Mouse (Mus musculus): ENCODE results near the gene Cul9.
"Not testable (repeated sequence)": the region's sequence is repeated elsewhere in the genome, so short reads cannot be mapped to it uniquely, and the experiment has no call there.

Gene Cul9

GRCm38 (mm10) chr17:46503847-46504638 is 42.1 kb downstream of the Cul9 start:
- no peak for DNase-seq (ENCODE audit: low spot score in 2 of 2)

GRCm38 (mm10) chr17:46502775-46503174 is 43.4 kb downstream of the Cul9 start:
- DNase-seq (ENCODE audit: low spot score in 2 of 2): no peak

GRCm38 (mm10) chr17:46497956-46498355 is 48.2 kb downstream of the Cul9 start:
- DNase-seq (ENCODE audit: low spot score in 2 of 2): no peak

GRCm38 (mm10) chr17:46496623-46497434 is 49.4 kb downstream of the Cul9 start, which contains the start of gene Dnph1:
Dnph1 (plus strand) TSS chr17:46496711.
- DNase-seq (ENCODE audit: low spot score in 2 of 2): peak; percentile 79 to 81

- not testable (repeated sequence) for DNase-seq (ENCODE audit: low spot score in 2 of 2)
Measured at GRCm38 (mm10) chr17:46496081-46496480, 50.1 kb downstream of the Cul9 start.

GRCm38 (mm10) chr17:46495486-46495885 is 50.7 kb downstream of the Cul9 start:
- DNase-seq (ENCODE audit: low spot score in 2 of 2): no peak

GRCm38 (mm10) chr17:46487431-46487830 is 58.8 kb downstream of the Cul9 start, which contains the start of gene Ttbk1:
Ttbk1 (minus strand) TSS chr17:46487675.
- DNase-seq (ENCODE audit: low spot score in 2 of 2): peak; percentile 65 to 66

- DNase-seq (ENCODE audit: low spot score in 2 of 2): no peak
Measured at GRCm38 (mm10) chr17:46486995-46487394, 59.2 kb downstream of the Cul9 start.

GRCm38 (mm10) chr17:46484461-46484875 is 61.7 kb downstream of the Cul9 start:
- peak in 1 of 2 experiments; percentile 25 for DNase-seq (ENCODE audit: low spot score in 2 of 2)

GRCm38 (mm10) chr17:46484021-46484431 is 62.2 kb downstream of the Cul9 start:
- DNase-seq (ENCODE audit: low spot score in 2 of 2): peak in 1 of 2 experiments; percentile 39

GRCm38 (mm10) chr17:46483561-46484001 is 62.6 kb downstream of the Cul9 start:
- peak; percentile 65 to 71 for DNase-seq (ENCODE audit: low spot score in 2 of 2)

GRCm38 (mm10) chr17:46477286-46477685 is 68.9 kb downstream of the Cul9 start:
- DNase-seq (ENCODE audit: low spot score in 2 of 2): no peak

- DNase-seq (ENCODE audit: low spot score in 2 of 2): no peak
Measured at GRCm38 (mm10) chr17:46476601-46477000, 69.6 kb downstream of the Cul9 start.

GRCm38 (mm10) chr17:46467830-46468229 is 78.4 kb downstream of the Cul9 start:
- DNase-seq (ENCODE audit: low spot score in 2 of 2): no peak

- DNase-seq (ENCODE audit: low spot score in 2 of 2): no peak
Measured at GRCm38 (mm10) chr17:46462226-46462625, 84.0 kb downstream of the Cul9 start.

- DNase-seq (ENCODE audit: low spot score in 2 of 2): no peak
Measured at GRCm38 (mm10) chr17:46461347-46461746, 84.8 kb downstream of the Cul9 start.

GRCm38 (mm10) chr17:46460673-46461072 is 85.5 kb downstream of the Cul9 start:
- DNase-seq (ENCODE audit: low spot score in 2 of 2): no peak

- DNase-seq (ENCODE audit: low spot score in 2 of 2): no peak
Measured at GRCm38 (mm10) chr17:46458439-46458838, 87.7 kb downstream of the Cul9 start.

- peak in 1 of 2 experiments; percentile 41 for DNase-seq (ENCODE audit: low spot score in 2 of 2)
Measured at GRCm38 (mm10) chr17:46457791-46458190, 88.4 kb downstream of the Cul9 start.

GRCm38 (mm10) chr17:46455110-46455691 is 91.0 kb downstream of the Cul9 start:
- no peak for DNase-seq (ENCODE audit: low spot score in 2 of 2)

GRCm38 (mm10) chr17:46454539-46454938 is 91.6 kb downstream of the Cul9 start:
- DNase-seq (ENCODE audit: low spot score in 2 of 2): no peak

- DNase-seq (ENCODE audit: low spot score in 2 of 2): peak in 1 of 2 experiments; percentile 27
Measured at GRCm38 (mm10) chr17:46453970-46454411, 92.2 kb downstream of the Cul9 start.

Measured in right cerebral cortex, adult 2 months (tissue).